Mouse (Mus musculus) kidney, embryonic 15.5 days (tissue): Measurements from ENCODE around the gene Gm20503. TPM values are rescaled to one million over a fixed set of nuclear protein-coding genes. Genes with fewer than 3 reads are reported as not detected.

Experiments used
- ATAC-seq: fragments of 200-750 bp; cut with Nextera tagmentation; replicated peaks from 2 replicates; pipeline ENCODE4 v1.8.0; 2017; ENCODE audit warnings: moderate TSS enrichment; ENCODE audit not compliant: low FRiP score
- H3K27ac ChIP-seq: fragments of 300-500 bp; sonication (generic); 2 replicates; pipeline ENCODE4 v1.5.1; 2015; ENCODE audit warnings: mild to moderate bottlenecking, inconsistent platforms
- H3K27me3 ChIP-seq: fragments of 300-500 bp; sonication (generic); 2 replicates; pipeline ENCODE4 v1.6.1; 2015; ENCODE audit warnings: inconsistent platforms
- H3K36me3 ChIP-seq: fragments of 300-500 bp; sonication (generic); 2 replicates; pipeline ENCODE4 v1.6.1; 2015; ENCODE audit warnings: inconsistent platforms
- H3K4me1 ChIP-seq: fragments of 300-500 bp; sonication (generic); 2 replicates; pipeline ENCODE4 v1.6.1; 2015; ENCODE audit warnings: inconsistent platforms
- H3K4me2 ChIP-seq: fragments of 300-500 bp; sonication (generic); 2 replicates; pipeline ENCODE4 v1.6.1; 2015; ENCODE audit warnings: moderate library complexity, mild to moderate bottlenecking, inconsistent platforms
- H3K4me3 ChIP-seq: fragments of 300-500 bp; sonication (generic); replicated peaks from 2 replicates; pipeline ENCODE4 v1.5.1; 2015; ENCODE audit warnings: mild to moderate bottlenecking, inconsistent platforms
- H3K9ac ChIP-seq: fragments of 300-500 bp; sonication (generic); 2 replicates; pipeline ENCODE4 v1.6.1; 2015; ENCODE audit warnings: mild to moderate bottlenecking, inconsistent platforms
- H3K9me3 ChIP-seq: fragments of 300-500 bp; sonication (generic); replicated peaks from 2 replicates; pipeline ENCODE4 v1.6.1; 2016; ENCODE audit warnings: inconsistent platforms
- WGBS: fragments of 180-500 bp; shearing (Covaris S2); methylation state at CpG from one replicate; pipeline ENCODE4 v1.1.7; 2015; ENCODE audit warnings: mixed read lengths; 5-methylcytosine and 5-hydroxymethylcytosine counted together
- polyA plus RNA-seq: library from polyadenylated mRNA; unstranded; fragments of >200 nt; fragmentation: Nextera tagmentation; extraction: Ambion mirVana; gene quantifications from 2 replicates; pipeline ENCODE4 v1.2.1, GENCODE M21; 2015

Gene Gm20503
- 14.4 and 15.2 TPM in 2 replicates for polyA plus RNA-seq

- H3K4me1 ChIP-seq = peaks cover 48% of the 10 kb centered on the region
- peak within 1 kb of the TSS; percentile 99 for H3K4me3 ChIP-seq
- H3K27me3 ChIP-seq = no peaks in the 10 kb centered on the region
- ATAC-seq = peak; percentile 99
- H3K4me2 ChIP-seq = peak within 1 kb of the TSS; percentile 88
- H3K36me3 ChIP-seq = no peaks in the 10 kb centered on the region
- under 1% methylated on average over 88 of the region's 89 CpGs for WGBS
- peak within 1 kb of the TSS; percentile 95 for H3K9ac ChIP-seq
- H3K9me3 ChIP-seq = no peaks in the 10 kb centered on the region
- H3K27ac ChIP-seq = peak within 1 kb of the TSS; percentile 88
Measured at GRCm38 (mm10) chr4:59002948-59003805, at the start of gene Gm20503. TSS of gene Gm20503 (plus strand) at chr4:59003210.

GRCm38 (mm10) chr4:58961719-58962118, 41.3 kb upstream of the Gm20503 start:
- no peak overlapping the region for H3K4me3 ChIP-seq
- no peak for ATAC-seq
- H3K4me2 ChIP-seq = no peak overlapping the region
- H3K4me1 ChIP-seq = no peaks in the 10 kb centered on the region
- no peak overlapping the region for H3K27ac ChIP-seq
- no peaks in the 10 kb centered on the region for H3K27me3 ChIP-seq
- WGBS = 91% methylated on average over 15 of the region's 15 CpGs
- no peak overlapping the region for H3K9ac ChIP-seq
- H3K9me3 ChIP-seq = no peaks in the 10 kb centered on the region
- peaks cover 9% of the 10 kb centered on the region for H3K36me3 ChIP-seq

GRCm38 (mm10) chr4:58963271-58963670, 39.7 kb upstream of the Gm20503 start:
- ATAC-seq = no peak
- no peak overlapping the region for H3K4me3 ChIP-seq
- H3K36me3 ChIP-seq = no peaks in the 10 kb centered on the region
- H3K27ac ChIP-seq = no peak overlapping the region
- H3K27me3 ChIP-seq = no peaks in the 10 kb centered on the region
- no peak overlapping the region for H3K9ac ChIP-seq
- H3K4me1 ChIP-seq = no peaks in the 10 kb centered on the region
- no peak overlapping the region for H3K4me2 ChIP-seq
- no peaks in the 10 kb centered on the region for H3K9me3 ChIP-seq
- WGBS = 91% methylated on average over 4 of the region's 4 CpGs

- H3K9ac ChIP-seq = no peak overlapping the region
- H3K4me2 ChIP-seq = no peak overlapping the region
- H3K27ac ChIP-seq = no peak overlapping the region
- H3K4me1 ChIP-seq = no peaks in the 10 kb centered on the region
- H3K36me3 ChIP-seq = no peaks in the 10 kb centered on the region
- ATAC-seq = no peak
- 88% methylated on average over 1 of the region's 1 CpGs for WGBS
- no peak overlapping the region for H3K4me3 ChIP-seq
- H3K9me3 ChIP-seq = no peaks in the 10 kb centered on the region
- no peaks in the 10 kb centered on the region for H3K27me3 ChIP-seq
Measured at GRCm38 (mm10) chr4:58965136-58965535, 37.9 kb upstream of the Gm20503 start.

GRCm38 (mm10) chr4:58970678-58971077, 32.3 kb upstream of the Gm20503 start:
- no peaks in the 10 kb centered on the region for H3K9me3 ChIP-seq
- H3K4me2 ChIP-seq = no peak overlapping the region
- H3K27ac ChIP-seq = no peak overlapping the region
- H3K9ac ChIP-seq = no peak overlapping the region
- H3K4me1 ChIP-seq = no peaks in the 10 kb centered on the region
- 85% methylated on average over 4 of the region's 4 CpGs for WGBS
- peaks cover 19% of the 10 kb centered on the region for H3K36me3 ChIP-seq
- H3K4me3 ChIP-seq = no peak overlapping the region
- H3K27me3 ChIP-seq = no peaks in the 10 kb centered on the region
- ATAC-seq = no peak

- Histone ChIP-seq H3K9me3 (no peaks in the 10 kb centered on the region), H3K9ac (no peak overlapping the region), H3K27ac (no peak overlapping the region), H3K36me3 (peaks cover 29% of the 10 kb centered on the region), H3K27me3 (no peaks in the 10 kb centered on the region), H3K4me2 (no peak overlapping the region), H3K4me1 (no peaks in the 10 kb centered on the region), H3K4me3 (no peak overlapping the region)
- 83% methylated on average over 5 of the region's 5 CpGs for WGBS
- ATAC-seq = no peak
Measured at GRCm38 (mm10) chr4:58975711-58976110, 27.3 kb upstream of the Gm20503 start.

- H3K9ac ChIP-seq = no peak overlapping the region
- WGBS = 80% methylated on average over 6 of the region's 6 CpGs
Measured at GRCm38 (mm10) chr4:58981421-58981820, 21.6 kb upstream of the Gm20503 start.

GRCm38 (mm10) chr4:58982806-58983205, 20.2 kb upstream of the Gm20503 start:
- Histone ChIP-seq H3K9ac (no peak overlapping the region), H3K27ac (no peak overlapping the region), H3K36me3 (peaks cover 5% of the 10 kb centered on the region; the same call in 1 of the 2 replicates), H3K9me3 (no peaks in the 10 kb centered on the region), H3K4me3 (no peak overlapping the region), H3K4me2 (no peak overlapping the region), H3K27me3 (no peaks in the 10 kb centered on the region), H3K4me1 (peaks cover 12% of the 10 kb centered on the region; the same call in 1 of the 2 replicates)
- no peak for ATAC-seq
- WGBS = 84% methylated on average over 8 of the region's 8 CpGs

More at GRCm38 (mm10) chr4:58981421-58981820, 21.6 kb upstream of the Gm20503 start:
- no peak for ATAC-seq
- no peaks in the 10 kb centered on the region for H3K27me3 ChIP-seq
- no peak overlapping the region for H3K4me3 ChIP-seq
- no peak overlapping the region for H3K4me2 ChIP-seq
- H3K36me3 ChIP-seq = peaks cover 10% of the 10 kb centered on the region
- H3K27ac ChIP-seq = no peak overlapping the region
- H3K9me3 ChIP-seq = no peaks in the 10 kb centered on the region
- 0 out of 2 replicates have a peak, but pooled peaks cover 5% of the 10 kb centered on the region for H3K4me1 ChIP-seq

- Histone ChIP-seq H3K36me3 (no peaks in the 10 kb centered on the region), H3K4me1 (peaks cover 14% of the 10 kb centered on the region; the same call in 1 of the 2 replicates), H3K4me2 (no peak overlapping the region), H3K9me3 (no peaks in the 10 kb centered on the region), H3K27me3 (no peaks in the 10 kb centered on the region), H3K27ac (no peak overlapping the region), H3K9ac (no peak overlapping the region), H3K4me3 (no peak overlapping the region)
- peak; percentile 37; the same call in 1 of the 2 replicates for ATAC-seq
- 18% methylated on average over 7 of the region's 7 CpGs for WGBS
Measured at GRCm38 (mm10) chr4:58985157-58985648, 17.8 kb upstream of the Gm20503 start.

GRCm38 (mm10) chr4:58986540-58987190, 16.3 kb upstream of the Gm20503 start, which contains the start of gene Ptgr1:
TSS of gene Ptgr1 (minus strand) at chr4:58987119.
- H3K27me3 ChIP-seq = no peaks in the 10 kb centered on the region
- peak within 1 kb of the TSS; percentile 66 for H3K4me3 ChIP-seq
- peak within 1 kb of the TSS; percentile 59 for H3K9ac ChIP-seq
- H3K4me1 ChIP-seq = peaks cover 14% of the 10 kb centered on the region; the same call in 1 of the 2 replicates
- peak within 1 kb of the TSS; percentile 86 for H3K4me2 ChIP-seq
- 1% methylated on average over 28 of the region's 28 CpGs for WGBS
- H3K9me3 ChIP-seq = no peaks in the 10 kb centered on the region
- H3K27ac ChIP-seq = peak within 1 kb of the TSS; percentile 80
- peak; percentile 84 for ATAC-seq
- H3K36me3 ChIP-seq = no peaks in the 10 kb centered on the region

GRCm38 (mm10) chr4:58989303-58989898, 13.6 kb upstream of the Gm20503 start:
- Histone ChIP-seq H3K4me3 (no peak overlapping the region), H3K9me3 (no peaks in the 10 kb centered on the region), H3K36me3 (no peaks in the 10 kb centered on the region), H3K4me1 (peaks cover 14% of the 10 kb centered on the region; the same call in 1 of the 2 replicates), H3K27me3 (0 out of 2 replicates have a peak, but pooled peaks cover 3% of the 10 kb centered on the region), H3K4me2 (no peak overlapping the region), H3K27ac (no peak overlapping the region), H3K9ac (no peak overlapping the region)
- ATAC-seq = no peak
- WGBS = 75% methylated on average over 7 of the region's 7 CpGs
